Mouse (Mus musculus) testis, adult 2 months (tissue): ENCODE data around the gene Cpped1.

ENCODE experiments used
- CTCF ChIP-seq: fragments of 200-500 bp; IDR thresholded peaks from 2 replicates; pipeline ENCODE4 v1.5.1; 2012; ENCODE audit warnings: low read depth, mild to moderate bottlenecking, inconsistent platforms, low read length, moderate library complexity; ENCODE audit not compliant: control insufficient read depth, insufficient read depth, insufficient replicate concordance
- POLR2A ChIP-seq: fragments of 200-500 bp; IDR thresholded peaks from 2 replicates; pipeline ENCODE4 v1.6.1; 2012; ENCODE audit warnings: low read depth, mild to moderate bottlenecking, inconsistent platforms, low read length, moderate library complexity; ENCODE audit not compliant: control insufficient read depth

- TF ChIP-seq POLR2A (no peak), CTCF (no peak)
Observed at GRCm38 (mm10) chr16:11809615-11810014, 99.6 kb downstream of the Cpped1 start.
